Mouse (Mus musculus) G1E (cell line): ENCODE data around the gene Mrps17. TPM values are rescaled to one million over a fixed set of nuclear protein-coding genes. Genes with fewer than 3 reads are reported as not detected.

Source experiments
- ATAC-seq: 2 replicates; pipeline ENCODE4 v1.8.0; 2016; ENCODE audit warnings: mild to moderate bottlenecking; ENCODE audit not compliant: insufficient number of reproducible peaks, poor library complexity, low FRiP score, severe bottlenecking; ENCODE audit errors: extremely low read depth
- DNase-seq: peaks from one replicate; pipeline ENCODE4 v3.0.0; 2012; ENCODE audit warnings: low spot score
- H3K27me3 ChIP-seq: 2 replicates; pipeline ENCODE4 v1.6.1; 2012; ENCODE audit warnings: mild to moderate bottlenecking, low read length, inconsistent platforms; ENCODE audit not compliant: insufficient read depth
- H3K36me3 ChIP-seq: replicated peaks from 2 replicates; pipeline ENCODE3; 2012; ENCODE audit warnings: mild to moderate bottlenecking, inconsistent platforms
- H3K4me1 ChIP-seq: 2 replicates; pipeline ENCODE4 v1.6.1; 2012; ENCODE audit warnings: low read depth, low read length, inconsistent platforms, mixed read lengths; ENCODE audit not compliant: insufficient read depth
- H3K4me3 ChIP-seq: 2 replicates; pipeline ENCODE4 v1.5.1; 2012; ENCODE audit warnings: low read depth, mild to moderate bottlenecking, inconsistent platforms, low read length, moderate library complexity, mixed read lengths
- H3K9me3 ChIP-seq: replicated peaks from 2 replicates; pipeline ENCODE4 v1.6.1; 2012; ENCODE audit warnings: inconsistent platforms
- CTCF ChIP-seq: IDR thresholded peaks from 2 replicates; pipeline ENCODE4 v1.5.1; 2012; ENCODE audit warnings: low read depth, low read length, inconsistent platforms, mixed read lengths
- GATA1 ChIP-seq: IDR thresholded peaks from 2 replicates; pipeline ENCODE4 v1.6.1; 2012; ENCODE audit warnings: borderline replicate concordance, low read length, inconsistent platforms, mixed read lengths
- GATA2 ChIP-seq: IDR thresholded peaks from 2 replicates; pipeline ENCODE4 v1.6.1; 2012; ENCODE audit warnings: low read depth, low read length, inconsistent platforms, borderline replicate concordance
- POLR2AphosphoS5 ChIP-seq: IDR thresholded peaks from 2 replicates; pipeline ENCODE4 v1.6.1; 2012; ENCODE audit warnings: low read depth, low read length, inconsistent platforms; ENCODE audit not compliant: insufficient replicate concordance
- TAL1 ChIP-seq: conservative IDR thresholded peaks from 2 replicates; pipeline ENCODE4 v1.6.1; 2012; ENCODE audit warnings: low read depth, low read length, inconsistent platforms, mixed read lengths
- polyA plus RNA-seq: library from polyadenylated mRNA; stranded (reverse); fragments of >175 nt; gene quantifications from 2 replicates; pipeline ENCODE4 v1.2.3, GENCODE M21; 2012
- total RNA-seq, 2 experiments: library from RNA; stranded (forward) in 1 of 2; stranded (reverse) in 1 of 2; fragments of 200-1000 nt in 1 of 2; fragments of >200 nt in 1 of 2; fragmentation: Nextera tagmentation in 1 of 2; gene quantifications; 2 replicates each; pipeline ENCODE4 v1.2.3; 2014 to 2017

Gene Mrps17
- total and polyA plus RNA-seq, 3 experiments: 42.2 to 146 (median 144) TPM

DNA sequence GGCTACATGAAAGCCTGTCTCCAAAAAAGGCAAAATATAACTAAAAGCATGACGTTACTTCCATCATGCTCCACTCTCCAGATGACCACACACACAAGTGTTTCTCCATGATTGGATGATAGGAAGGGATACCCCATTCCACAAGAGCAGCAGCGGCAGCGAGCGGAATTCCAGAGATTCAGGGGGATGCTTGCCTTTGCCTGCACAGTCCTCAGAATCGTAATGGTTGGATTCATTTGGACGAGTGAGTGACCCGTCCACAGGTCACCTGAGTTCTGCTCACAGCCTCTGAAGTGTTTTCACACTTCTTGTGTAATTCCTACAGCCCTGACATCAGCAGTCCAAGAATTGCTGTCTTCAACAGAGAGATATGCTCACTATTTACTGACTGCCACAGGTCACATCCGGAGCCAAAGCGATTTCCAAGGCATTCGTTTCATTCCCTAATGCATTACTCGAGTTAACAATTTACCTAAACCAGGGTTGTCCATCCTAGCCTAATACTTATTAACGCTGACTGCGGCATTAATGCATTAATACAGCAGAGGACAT, 44.7 kb downstream of the Mrps17 start:
- Histone ChIP-seq H3K27me3 (no peaks in the 10 kb centered on the region), H3K4me1 (no peaks in the 10 kb centered on the region), H3K36me3 (peaks cover 47% of the 10 kb centered on the region), H3K9me3 (no peaks in the 10 kb centered on the region), H3K4me3 (no peak overlapping the region)
- DNase-seq: no peak
- TF ChIP-seq TAL1 (no peak), GATA1 (no peak), POLR2AphosphoS5 (no peak), GATA2 (no peak), CTCF (no peak)
- ATAC-seq: no peak

DNA sequence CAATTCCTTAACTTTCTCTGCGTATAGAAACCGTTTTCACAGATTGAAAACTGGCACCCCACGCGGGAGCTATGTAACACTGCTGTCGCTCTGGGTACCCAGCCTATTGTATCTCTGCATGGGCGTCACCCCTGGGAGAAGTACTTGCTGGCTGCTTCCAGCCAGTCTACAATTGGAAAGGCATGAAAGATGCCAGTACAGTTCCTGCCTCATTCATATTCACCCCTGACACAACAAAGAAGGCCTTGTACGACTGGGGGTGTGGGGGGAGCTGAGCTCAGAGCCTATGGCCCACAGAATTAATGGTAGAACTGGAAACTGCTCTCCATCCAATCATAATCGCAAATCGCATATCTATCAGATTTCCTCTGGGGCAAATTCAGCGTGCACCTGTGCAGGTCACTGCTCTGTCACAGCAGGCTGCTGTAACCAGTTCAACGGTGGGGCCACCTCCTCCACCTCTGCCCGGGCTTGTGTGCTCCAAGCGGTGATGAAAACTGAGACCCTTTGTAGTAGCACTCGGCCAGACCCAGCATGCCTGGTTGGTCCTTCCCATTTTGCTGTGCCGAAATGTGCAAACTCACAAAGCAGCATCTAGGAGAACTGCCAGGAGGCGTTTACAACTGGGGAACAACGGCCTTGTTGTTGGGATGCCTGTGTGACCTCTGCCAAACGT, 46.7 kb downstream of the Mrps17 start:
- TF ChIP-seq GATA1 (no peak), POLR2AphosphoS5 (no peak), TAL1 (no peak), CTCF (no peak), GATA2 (no peak)
- Histone ChIP-seq H3K36me3 (peaks cover 54% of the 10 kb centered on the region), H3K27me3 (no peaks in the 10 kb centered on the region), H3K4me3 (no peak overlapping the region), H3K9me3 (no peaks in the 10 kb centered on the region), H3K4me1 (no peaks in the 10 kb centered on the region)
- no peak for ATAC-seq
- DNase-seq: no peak

DNA sequence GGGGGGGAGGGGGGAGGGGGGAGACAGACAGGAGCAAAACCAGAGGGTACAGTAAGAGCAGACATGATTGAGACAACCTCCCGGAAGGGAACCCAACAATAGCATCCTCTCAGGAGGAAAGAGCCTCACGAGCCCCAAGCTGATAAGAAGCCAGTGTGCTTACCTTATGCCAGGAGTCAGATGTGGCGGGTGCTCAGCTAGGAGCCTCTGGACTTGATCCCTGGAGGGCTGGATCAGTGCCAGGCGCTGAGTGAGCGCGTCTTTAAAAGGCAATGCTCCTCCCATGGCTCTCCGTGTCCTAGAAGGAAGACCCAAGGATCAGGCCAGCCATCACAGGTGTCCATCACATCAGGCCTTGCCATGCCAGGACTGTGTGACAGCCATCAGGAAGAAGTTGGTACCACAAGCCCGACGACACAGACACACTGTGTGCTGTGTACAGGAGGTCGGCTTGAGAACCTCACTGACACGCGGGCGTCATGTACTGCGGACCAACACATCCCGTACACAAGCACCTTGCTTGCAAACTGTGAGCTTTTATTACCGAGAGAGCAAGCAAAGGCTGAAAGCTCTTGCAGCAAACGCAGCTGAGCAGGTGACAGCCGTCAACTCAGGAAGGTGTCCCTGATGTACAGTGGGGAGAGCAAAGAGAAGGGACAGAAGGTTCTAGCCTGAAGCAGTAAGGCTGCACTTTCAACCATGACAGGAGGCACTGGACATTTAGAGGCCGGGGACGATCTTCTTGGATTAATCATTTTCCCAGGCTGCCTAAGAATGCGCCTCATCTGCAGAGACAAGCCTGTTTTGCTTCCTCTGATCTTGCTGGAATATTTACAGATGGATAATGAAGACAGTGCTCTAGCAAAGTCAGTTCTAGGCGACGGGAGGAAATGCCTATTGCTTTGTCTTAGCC, 55.4 kb downstream of the Mrps17 start:
- ATAC-seq (no peak), DNase-seq (no peak)
- Histone ChIP-seq H3K36me3 (peaks cover 80% of the 10 kb centered on the region), H3K9me3 (no peaks in the 10 kb centered on the region), H3K4me3 (no peak overlapping the region), H3K4me1 (no peaks in the 10 kb centered on the region), H3K27me3 (no peaks in the 10 kb centered on the region)
- TF ChIP-seq TAL1 (no peak), POLR2AphosphoS5 (no peak), CTCF (no peak), GATA1 (no peak), GATA2 (no peak)

Other genes with a start within 250 kb of the Mrps17 start
- 190 and 216 TPM in 2 replicates for gene Sfswap, start 214.3 kb upstream of the Mrps17 start, total RNA-seq (2014; fragmentation: Nextera tagmentation)
- gene Sfswap, start 214.3 kb upstream of the Mrps17 start, total RNA-seq (2017): 78.5 and 83.4 TPM in 2 replicates
- 90.5 and 91.0 TPM in 2 replicates for gene Sfswap, start 214.3 kb upstream of the Mrps17 start, polyA plus RNA-seq
- not detected in 2 replicates for gene Mmp17, start 131.3 kb upstream of the Mrps17 start, total RNA-seq (2014; fragmentation: Nextera tagmentation)
- gene Mmp17, start 131.3 kb upstream of the Mrps17 start, total RNA-seq (2017): 0.05 TPM in 1 of 2 replicates, not detected in the other
- 0.03 and 0.07 TPM in 2 replicates for gene Mmp17, start 131.3 kb upstream of the Mrps17 start, polyA plus RNA-seq
- 3.1 and 3.7 TPM in 2 replicates for gene Zfp11, start 45.4 kb upstream of the Mrps17 start, total RNA-seq (2014; fragmentation: Nextera tagmentation)
- gene Zfp11, start 45.4 kb upstream of the Mrps17 start, total RNA-seq (2017): 1.4 TPM in 2 replicates
- gene Zfp11, start 45.4 kb upstream of the Mrps17 start, polyA plus RNA-seq: 0.03 and 0.10 TPM in 2 replicates
- gene Sept14, start 7.0 kb upstream of the Mrps17 start, total RNA-seq (2014; fragmentation: Nextera tagmentation): not detected in 2 replicates
- not detected in 2 replicates for gene Sept14, start 7.0 kb upstream of the Mrps17 start, total RNA-seq (2017)
- gene Sept14, start 7.0 kb upstream of the Mrps17 start, polyA plus RNA-seq: not detected in 2 replicates
- 76.7 and 101 TPM in 2 replicates for gene Nipsnap2, start 9.6 kb downstream of the Mrps17 start, total RNA-seq (2014; fragmentation: Nextera tagmentation)
- 59.9 TPM in 2 replicates for gene Nipsnap2, start 9.6 kb downstream of the Mrps17 start, total RNA-seq (2017)
- gene Nipsnap2, start 9.6 kb downstream of the Mrps17 start, polyA plus RNA-seq: 41.5 and 56.0 TPM in 2 replicates
- gene Psph, start 72.0 kb downstream of the Mrps17 start, total RNA-seq (2014; fragmentation: Nextera tagmentation): 21.0 and 25.1 TPM in 2 replicates
- gene Psph, start 72.0 kb downstream of the Mrps17 start, total RNA-seq (2017): 17.9 and 22.2 TPM in 2 replicates
- gene Psph, start 72.0 kb downstream of the Mrps17 start, polyA plus RNA-seq: 14.5 and 47.5 TPM in 2 replicates
- gene Sumf2, start 131.5 kb downstream of the Mrps17 start, total RNA-seq (2014; fragmentation: Nextera tagmentation): 9.6 and 12.7 TPM in 2 replicates
- 15.7 and 20.9 TPM in 2 replicates for gene Sumf2, start 131.5 kb downstream of the Mrps17 start, total RNA-seq (2017)
- gene Sumf2, start 131.5 kb downstream of the Mrps17 start, polyA plus RNA-seq: 23.5 and 25.0 TPM in 2 replicates
- gene Chchd2, start 172.0 kb downstream of the Mrps17 start, total RNA-seq (2014; fragmentation: Nextera tagmentation): 69.4 and 78.3 TPM in 2 replicates
- gene Chchd2, start 172.0 kb downstream of the Mrps17 start, total RNA-seq (2017): 342 and 377 TPM in 2 replicates
- 586 and 747 TPM in 2 replicates for gene Chchd2, start 172.0 kb downstream of the Mrps17 start, polyA plus RNA-seq
- 5.2 and 6.9 TPM in 2 replicates for gene Zbed5, start 180.2 kb downstream of the Mrps17 start, total RNA-seq (2014; fragmentation: Nextera tagmentation)
- 0.99 and 1.4 TPM in 2 replicates for gene Zbed5, start 180.2 kb downstream of the Mrps17 start, total RNA-seq (2017)
- gene Zbed5, start 180.2 kb downstream of the Mrps17 start, polyA plus RNA-seq: 0.67 and 1.3 TPM in 2 replicates
- not detected in 2 replicates for gene Phkg1, start 183.1 kb downstream of the Mrps17 start, total RNA-seq (2014; fragmentation: Nextera tagmentation)
- gene Phkg1, start 183.1 kb downstream of the Mrps17 start, total RNA-seq (2017): 0.33 and 0.46 TPM in 2 replicates
- 0.03 TPM in 1 of 2 replicates, not detected in the other for gene Phkg1, start 183.1 kb downstream of the Mrps17 start, polyA plus RNA-seq
- gene Nupr1l, start 193.0 kb downstream of the Mrps17 start, total RNA-seq (2014; fragmentation: Nextera tagmentation): 4.0 and 11.2 TPM in 2 replicates
- gene Nupr1l, start 193.0 kb downstream of the Mrps17 start, total RNA-seq (2017): 4.0 and 8.7 TPM in 2 replicates
- gene Nupr1l, start 193.0 kb downstream of the Mrps17 start, polyA plus RNA-seq: 1.2 TPM in 2 replicates
- gene Vkorc1l1, start 226.5 kb downstream of the Mrps17 start, total RNA-seq (2014; fragmentation: Nextera tagmentation): 122 and 152 TPM in 2 replicates
- 76.7 and 90.2 TPM in 2 replicates for gene Vkorc1l1, start 226.5 kb downstream of the Mrps17 start, total RNA-seq (2017)
- 21.6 and 24.1 TPM in 2 replicates for gene Vkorc1l1, start 226.5 kb downstream of the Mrps17 start, polyA plus RNA-seq